ENCODE assay signal across 17 mouse cellular contexts in the genomic region with DNA sequence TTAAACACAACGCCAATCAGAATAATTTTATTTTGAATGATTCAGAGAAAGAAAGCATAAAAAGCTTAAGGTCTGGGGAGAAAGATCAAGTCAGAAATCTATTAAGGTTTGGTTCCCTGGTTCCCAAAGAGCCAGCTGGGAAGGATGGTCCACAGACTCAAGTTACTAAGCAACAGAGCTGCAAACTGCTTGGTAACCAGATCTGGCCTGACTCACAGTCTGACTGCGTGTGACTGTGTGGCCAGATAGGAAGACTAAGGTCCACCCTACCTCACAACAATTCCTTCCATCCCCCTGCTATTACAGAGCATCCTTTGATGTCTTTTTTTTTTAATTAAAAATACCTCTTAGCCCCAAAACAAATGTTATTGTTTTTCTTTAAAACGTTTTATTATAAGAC.
DNase-seq lines count a peak whose midpoint lies in the region; ATAC-seq lines count a peak whose summit lies in the region.
"Had no signal": no experiment of that assay in that cellular context is flagged by ENCODE, and none has a peak within 500 bp of the region (broad histone marks: within the 10 kb centered on the region; RNA-seq: fewer than 3 reads in every experiment).

No protein-coding gene starts in this region.

- H3K4me1 ChIP-seq in midbrain, embryonic 11.5 days (ENCODE audit: control insufficient read depth, insufficient read depth, low read length): no peaks in the 10 kb centered on the region
- H3K4me1 ChIP-seq in midbrain, embryonic 13.5 days (replicated peaks): peaks cover 4% of the 10 kb centered on the region
- 0 out of 2 replicates have a peak, but pooled peaks cover 4% of the 10 kb centered on the region for H3K4me1 ChIP-seq in midbrain, embryonic 15.5 days
- H3K4me1 ChIP-seq: embryonic facial prominence, embryonic 15.5 days; heart, embryonic 10.5 days; stomach, embryonic 15.5 days had no signal

- no peak for DNase-seq in frontal cortex, postnatal 25 days (ENCODE audit: low spot score in 2 of 2)
- no peak for DNase-seq in midbrain, embryonic 11.5 days (ENCODE audit: low spot score, missing footprints)
- DNase-seq in embryo, embryonic 10.5 days (ENCODE audit: low spot score): peak; percentile 69
- no peak for DNase-seq in kidney, postnatal 25 days
- DNase-seq in lung, postnatal 14 days: no peak
- DNase-seq: adrenal gland, postnatal 36 days; cerebellum, adult 11-12 months; right cerebral cortex, adult 18-20 months; thymus, postnatal 4 days had no signal

- H3K9me3 ChIP-seq in midbrain, embryonic 11.5 days (ENCODE audit: control insufficient read depth, low read length): no peaks in the 10 kb centered on the region
- H3K9me3 ChIP-seq in midbrain, embryonic 13.5 days: no peaks in the 10 kb centered on the region
- no peaks in the 10 kb centered on the region for H3K9me3 ChIP-seq in midbrain, embryonic 15.5 days
- H3K9me3 ChIP-seq: embryonic facial prominence, embryonic 15.5 days; heart, embryonic 10.5 days; stomach, embryonic 15.5 days had no signal

- no peak overlapping the region for H3K4me3 ChIP-seq in midbrain, embryonic 11.5 days (ENCODE audit: low read depth, low read length)
- H3K4me3 ChIP-seq in midbrain, embryonic 13.5 days (replicated peaks): no peak overlapping the region
- no peak overlapping the region for H3K4me3 ChIP-seq in midbrain, embryonic 15.5 days
- H3K4me3 ChIP-seq: embryonic facial prominence, embryonic 15.5 days; heart, embryonic 10.5 days; stomach, embryonic 15.5 days had no signal

- no peaks in the 10 kb centered on the region for H3K36me3 ChIP-seq in midbrain, embryonic 11.5 days (ENCODE audit: control insufficient read depth, insufficient read depth, low read length)
- H3K36me3 ChIP-seq in midbrain, embryonic 13.5 days: no peaks in the 10 kb centered on the region
- no peaks in the 10 kb centered on the region for H3K36me3 ChIP-seq in midbrain, embryonic 15.5 days (replicated peaks)
- H3K36me3 ChIP-seq: embryonic facial prominence, embryonic 15.5 days; heart, embryonic 10.5 days; stomach, embryonic 15.5 days had no signal

- H3K27me3 ChIP-seq in midbrain, embryonic 11.5 days (ENCODE audit: control insufficient read depth, insufficient read depth, low read length): no peaks in the 10 kb centered on the region
- no peaks in the 10 kb centered on the region for H3K27me3 ChIP-seq in midbrain, embryonic 13.5 days
- H3K27me3 ChIP-seq in midbrain, embryonic 15.5 days (replicated peaks): no peaks in the 10 kb centered on the region
- H3K27me3 ChIP-seq: CH12.LX; embryonic facial prominence, embryonic 15.5 days; stomach, embryonic 15.5 days had no signal

- peak; percentile 83 for ATAC-seq in frontal cortex, adult (ENCODE audit: low TSS enrichment)
- ATAC-seq in midbrain, embryonic 11.5 days (ENCODE audit: low FRiP score): peak; percentile 72; the same call in 1 of the 2 replicates
- ATAC-seq in midbrain, embryonic 13.5 days: no peak
- ATAC-seq in midbrain, embryonic 15.5 days (replicated peaks): 0 out of 2 replicates have a peak, but pooled peaks have one; percentile 54

- 58% methylated on average over 3 of the region's 3 CpGs for WGBS in midbrain, embryonic 11.5 days
- 53% methylated on average over 3 of the region's 3 CpGs for WGBS in midbrain, embryonic 13.5 days
- WGBS in midbrain, embryonic 15.5 days: 51% methylated on average over 3 of the region's 3 CpGs

- no peak overlapping the region for H3K9ac ChIP-seq in midbrain, embryonic 11.5 days (ENCODE audit: low read length)
- no peak overlapping the region for H3K9ac ChIP-seq in midbrain, embryonic 13.5 days (replicated peaks)
- no peak overlapping the region for H3K9ac ChIP-seq in midbrain, embryonic 15.5 days
- H3K9ac ChIP-seq: embryonic facial prominence, embryonic 15.5 days; stomach, embryonic 15.5 days had no signal

- no peak overlapping the region for H3K4me2 ChIP-seq in midbrain, embryonic 11.5 days
- H3K4me2 ChIP-seq in midbrain, embryonic 13.5 days (replicated peaks): no peak overlapping the region
- no peak overlapping the region for H3K4me2 ChIP-seq in midbrain, embryonic 15.5 days
- H3K4me2 ChIP-seq: embryonic facial prominence, embryonic 15.5 days; stomach, embryonic 15.5 days had no signal

- H3K27ac ChIP-seq in midbrain, embryonic 11.5 days (ENCODE audit: low read depth, low read length): no peak overlapping the region
- no peak overlapping the region for H3K27ac ChIP-seq in midbrain, embryonic 13.5 days
- H3K27ac ChIP-seq in midbrain, embryonic 15.5 days: no peak overlapping the region
- H3K27ac ChIP-seq: embryonic facial prominence, embryonic 15.5 days; heart, embryonic 10.5 days; kidney, postnatal 0 days; stomach, embryonic 15.5 days had no signal
